Mouse (Mus musculus) adrenal gland, adult 2 months (tissue): ENCODE data around the gene Macc1. TPM values are rescaled to one million over a fixed set of nuclear protein-coding genes. Genes with fewer than 3 reads are reported as not detected.

Source experiments
- DNase-seq: peaks from one replicate; pipeline ENCODE4 v3.0.0; 2021
- polyA plus RNA-seq: library from polyadenylated mRNA; depleted of rRNA; stranded (reverse); fragments of >200 nt; gene quantifications from 2 replicates; pipeline ENCODE4 v1.2.3, GENCODE M21; 2012; rRNA removed
- total RNA-seq, 2 experiments: library from RNA; stranded (reverse); gene quantifications; 2 replicates each; pipeline ENCODE4 v1.2.3; 2021

Macc1 gene
- total and polyA plus RNA-seq, 3 experiments = not detected

DNA sequence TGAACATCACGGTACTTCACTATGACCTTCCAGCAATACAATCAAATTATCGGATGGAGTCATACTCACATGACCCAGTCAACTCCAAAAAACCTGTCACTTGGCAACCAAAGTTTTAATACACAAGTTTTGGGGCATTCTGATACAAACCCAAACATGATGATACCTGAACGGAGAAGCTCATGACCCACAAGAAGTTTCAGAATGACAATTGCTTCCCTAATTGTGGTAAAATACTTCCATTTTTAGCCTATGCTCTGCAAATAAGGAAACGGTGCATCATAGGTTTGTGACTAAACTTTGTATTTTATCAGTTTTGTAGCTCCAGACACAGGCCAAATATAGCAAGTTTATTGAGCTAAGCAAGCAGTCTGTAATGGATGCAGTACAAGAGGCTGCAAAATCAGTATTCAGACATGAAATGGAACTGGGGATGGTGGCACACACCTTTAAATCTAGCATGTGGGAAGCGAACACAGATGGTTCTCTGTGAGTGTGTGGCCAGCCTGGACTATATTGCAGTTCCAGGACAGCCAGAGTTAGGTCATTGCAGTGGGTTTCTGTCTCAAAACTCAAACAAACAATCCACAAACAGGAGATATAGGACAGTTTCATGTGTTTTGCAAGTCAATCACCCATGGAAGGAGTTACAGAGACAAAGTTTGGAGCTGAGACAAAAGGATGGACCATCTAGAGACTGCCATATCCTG lies 170.0 kb downstream of the Macc1 start:
- no peak for DNase-seq

DNA sequence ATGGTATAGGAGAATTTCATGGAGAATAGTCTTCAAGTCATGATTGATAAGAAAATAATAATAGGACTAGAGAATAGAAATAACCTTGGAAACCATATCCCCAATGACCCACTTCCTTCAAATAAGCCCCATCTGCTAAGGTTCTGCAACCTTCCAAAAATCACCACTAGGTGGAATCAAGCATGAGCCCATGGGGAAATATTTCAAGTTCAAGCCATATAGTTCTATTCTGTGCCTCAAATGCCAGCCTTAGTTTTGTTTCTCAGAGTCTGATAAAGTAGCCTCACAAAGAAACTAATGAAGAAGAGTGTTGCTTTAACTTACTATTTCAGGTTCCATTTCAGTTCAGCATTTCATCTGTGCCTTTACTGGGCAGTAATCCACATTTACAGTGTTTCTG lies 197.1 kb downstream of the Macc1 start:
- DNase-seq = no peak

Other genes with a start within 250 kb of the Macc1 start
- gene Itgb8, start 75.5 kb upstream of the Macc1 start, total RNA-seq = 1 to 10 TPM; 2.0 to 2.6 TPM
- gene Itgb8, start 75.5 kb upstream of the Macc1 start, polyA plus RNA-seq = 0.50 and 0.77 TPM in 2 replicates